Mouse (Mus musculus) right cerebral cortex, postnatal 14 days (tissue): ENCODE data around the gene Msl3l2.

Source experiments
- DNase-seq: peaks from one replicate; pipeline ENCODE4 v3.0.0; 2022

Gene Msl3l2

DNA sequence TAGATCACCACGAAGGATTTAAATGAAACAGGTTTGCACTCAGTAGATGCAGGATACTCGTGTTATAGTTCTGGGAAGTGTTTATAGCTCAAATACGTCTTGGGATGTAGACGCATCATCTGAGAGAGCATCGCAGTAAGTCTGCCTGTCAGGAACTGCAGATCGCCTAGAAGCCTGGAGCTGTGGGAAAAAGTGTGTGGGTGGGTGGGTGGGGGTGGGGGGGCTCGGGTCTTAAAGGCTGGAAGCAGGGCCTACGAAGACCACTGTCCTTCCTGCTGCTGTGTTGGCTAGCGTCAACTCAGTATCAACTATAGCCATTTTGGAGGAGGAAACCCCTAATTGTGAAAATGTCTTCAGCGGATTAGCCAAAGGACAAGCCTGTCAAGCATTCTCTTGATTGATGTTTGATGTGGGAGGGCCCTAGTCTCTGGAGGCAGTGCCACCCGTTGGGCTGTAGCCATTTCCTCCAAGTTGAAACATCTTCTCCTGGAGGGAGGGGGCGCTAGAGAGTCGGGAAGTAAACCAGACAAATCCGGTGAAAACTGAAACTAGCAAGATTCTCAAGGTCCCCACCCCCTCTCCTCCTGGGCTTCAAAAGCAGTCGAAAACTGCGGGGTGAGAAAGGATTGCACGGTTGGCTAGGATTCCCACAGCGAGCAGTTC is at the start of gene Msl3l2:
Gene Msl3l2 (plus strand): TSS at position 585 of the 663 bp plus-strand sequence.
- peak; percentile 92 for DNase-seq

GRCm38 (mm10) chr10:56058979-56059422 is 47.7 kb upstream of the Msl3l2 start:
- DNase-seq, result no peak

DNA sequence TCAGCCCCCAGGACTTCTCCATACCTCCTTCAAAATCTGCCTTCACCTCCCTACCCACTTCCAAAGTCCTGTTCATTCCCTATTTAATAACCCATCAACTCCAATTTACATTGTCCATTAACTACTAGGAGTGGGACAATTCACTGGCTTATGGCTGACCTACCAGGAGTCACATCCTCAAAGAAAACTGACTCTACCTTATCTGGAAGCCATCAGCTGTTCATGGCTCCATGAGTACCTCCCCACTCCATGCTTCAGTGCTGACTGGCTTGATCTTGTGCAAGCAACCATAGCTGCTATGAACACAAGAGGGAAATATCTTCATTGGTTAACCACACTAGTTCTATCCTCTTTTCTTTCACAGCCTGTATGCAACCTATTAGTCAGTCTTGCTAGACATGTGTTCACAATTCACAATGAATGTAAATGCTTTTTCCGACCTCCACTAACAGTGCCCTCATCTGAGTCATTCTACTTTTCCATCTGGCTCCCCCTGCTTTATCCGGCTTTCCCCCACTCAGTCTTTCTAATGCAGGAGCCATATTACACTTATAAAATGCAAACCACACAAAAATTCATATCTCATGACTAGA is 45.4 kb upstream of the Msl3l2 start:
- DNase-seq, result no peak

DNA sequence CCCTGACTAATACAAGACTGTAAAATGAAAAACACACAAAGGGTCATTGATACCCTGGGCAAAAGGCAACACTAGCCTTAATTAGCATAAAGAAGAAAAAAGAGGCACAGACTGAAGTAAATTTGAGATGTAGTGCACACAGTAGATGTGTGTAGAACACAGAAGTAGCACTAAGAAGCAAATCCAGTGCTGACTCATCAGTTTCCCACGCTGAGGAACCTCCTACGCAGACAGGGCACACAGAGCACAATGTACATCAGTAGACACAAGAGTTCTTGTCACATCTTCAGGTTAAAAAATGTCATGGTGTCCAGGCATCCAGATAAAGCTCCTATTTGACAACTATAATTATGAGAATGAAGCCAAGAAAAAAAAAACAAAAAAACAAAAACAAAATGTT is 44.0 kb upstream of the Msl3l2 start:
- DNase-seq, result no peak

GRCm38 (mm10) chr10:56089714-56090113 is 17.0 kb upstream of the Msl3l2 start:
- no peak for DNase-seq

DNA sequence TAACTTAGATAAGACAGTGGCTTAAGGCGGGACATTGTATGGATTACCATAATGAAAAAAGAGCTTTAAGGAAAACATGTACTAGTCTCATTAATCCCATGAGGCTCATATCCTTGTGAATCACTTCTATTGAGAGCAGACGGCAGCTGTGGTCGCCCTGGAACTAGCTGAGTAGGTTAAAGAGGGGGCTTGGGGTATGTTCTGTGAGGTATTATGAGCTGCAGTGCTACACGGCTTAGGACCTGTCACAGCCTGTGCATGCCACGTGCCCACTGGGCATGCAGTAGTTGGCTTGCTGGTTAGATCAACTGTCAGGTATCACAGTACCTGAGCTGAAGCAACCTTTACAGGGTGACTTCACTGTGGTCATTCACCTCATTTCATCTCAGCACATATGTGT is 12.1 kb upstream of the Msl3l2 start:
- no peak for DNase-seq

- DNase-seq, result no peak
These were observed 10.0 kb upstream of the Msl3l2 start for GRCm38 (mm10) chr10:56096757-56097156.

GRCm38 (mm10) chr10:56099126-56099525 is 7.6 kb upstream of the Msl3l2 start:
- no peak for DNase-seq

- no peak for DNase-seq
These were observed 6.9 kb upstream of the Msl3l2 start for GRCm38 (mm10) chr10:56099641-56100310.

- DNase-seq, result no peak
These were observed 248 bp downstream of the Msl3l2 start for GRCm38 (mm10) chr10:56106996-56107334.

DNA sequence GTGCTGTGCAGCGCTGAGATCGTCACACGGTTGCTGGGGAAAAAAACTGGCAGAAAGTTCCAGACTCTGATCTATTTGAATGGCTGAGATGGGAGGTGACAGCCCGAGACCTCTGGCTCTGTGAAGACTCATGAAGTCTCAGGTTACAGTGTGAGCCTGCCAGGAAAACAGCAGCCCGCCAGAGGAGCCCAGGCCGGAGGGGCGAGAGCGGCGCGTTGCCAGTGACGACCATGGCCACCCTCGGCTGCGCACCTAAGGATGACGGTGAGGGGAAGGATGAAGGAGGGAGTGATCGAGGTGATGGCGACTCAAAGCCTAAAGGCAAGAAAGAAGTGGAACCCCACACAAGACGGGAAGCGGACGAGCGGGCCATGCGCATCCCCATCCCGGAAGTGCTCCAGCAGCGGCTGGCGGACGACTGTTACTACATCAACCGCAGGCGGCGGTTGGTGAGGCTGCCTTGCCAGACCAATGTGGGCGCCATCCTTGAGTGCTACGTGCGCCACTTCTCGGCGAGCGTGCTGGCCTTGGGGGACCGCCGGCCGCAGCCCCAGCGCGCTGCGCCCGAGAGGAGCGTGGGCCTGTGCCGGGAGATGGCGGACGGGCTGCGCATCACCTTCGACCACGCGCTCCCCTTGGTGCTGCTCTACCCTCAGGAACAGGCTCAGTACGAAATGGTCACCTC is 8.4 kb downstream of the Msl3l2 start:
- peak; percentile 77 for DNase-seq

DNA sequence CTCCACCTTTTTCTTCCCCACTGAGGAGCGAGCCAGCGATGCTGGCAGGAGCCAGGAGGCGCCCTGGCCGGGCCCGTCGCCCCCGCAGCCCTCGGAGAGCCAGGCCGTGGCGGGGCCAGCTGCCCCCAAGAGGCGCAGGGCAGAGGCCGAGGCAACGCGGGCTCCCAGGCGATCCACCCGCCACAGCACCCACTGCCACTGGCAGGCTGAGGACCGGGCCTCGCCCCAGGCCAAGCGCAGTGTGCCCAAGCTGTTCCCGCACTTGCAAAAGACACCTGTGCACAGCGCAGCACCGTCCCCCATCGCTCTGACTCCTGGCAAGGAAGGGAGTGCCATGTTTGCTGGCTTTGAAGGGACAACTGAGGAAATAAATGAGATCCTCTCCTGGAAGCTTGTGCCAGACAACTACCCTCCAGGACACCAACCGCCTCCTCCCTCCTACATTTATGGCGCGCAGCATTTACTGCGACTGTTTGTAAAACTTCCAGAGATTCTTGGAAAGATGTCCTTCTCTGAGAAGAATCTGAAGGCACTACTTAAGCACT is 9.0 kb downstream of the Msl3l2 start:
- DNase-seq, result peak; percentile 31

- DNase-seq, result no peak
These were observed 20.3 kb downstream of the Msl3l2 start for GRCm38 (mm10) chr10:56126972-56127371.

DNA sequence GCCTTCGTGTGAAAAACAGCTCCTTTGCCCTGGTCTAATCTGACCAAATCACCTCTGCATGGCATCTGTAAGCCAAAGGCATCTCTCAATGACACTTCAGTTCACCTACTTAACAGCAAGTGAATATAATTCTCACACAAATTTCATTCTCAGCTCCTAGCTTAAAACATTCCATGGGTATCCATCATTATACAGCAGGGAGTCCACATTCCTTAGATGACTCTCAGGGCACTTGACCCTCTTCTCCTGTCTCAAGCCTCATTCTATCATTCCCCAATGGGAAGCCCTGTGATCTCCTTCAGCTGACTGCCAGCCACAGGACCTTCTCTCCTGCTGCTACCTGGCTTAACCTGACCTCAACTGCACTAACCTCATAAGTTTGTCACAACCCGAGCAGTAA is 22.9 kb downstream of the Msl3l2 start:
- DNase-seq, result no peak

- DNase-seq, result no peak
These were observed 30.5 kb downstream of the Msl3l2 start for GRCm38 (mm10) chr10:56137191-56137590.

GRCm38 (mm10) chr10:56148920-56149319 is 42.2 kb downstream of the Msl3l2 start:
- DNase-seq, result no peak

DNA sequence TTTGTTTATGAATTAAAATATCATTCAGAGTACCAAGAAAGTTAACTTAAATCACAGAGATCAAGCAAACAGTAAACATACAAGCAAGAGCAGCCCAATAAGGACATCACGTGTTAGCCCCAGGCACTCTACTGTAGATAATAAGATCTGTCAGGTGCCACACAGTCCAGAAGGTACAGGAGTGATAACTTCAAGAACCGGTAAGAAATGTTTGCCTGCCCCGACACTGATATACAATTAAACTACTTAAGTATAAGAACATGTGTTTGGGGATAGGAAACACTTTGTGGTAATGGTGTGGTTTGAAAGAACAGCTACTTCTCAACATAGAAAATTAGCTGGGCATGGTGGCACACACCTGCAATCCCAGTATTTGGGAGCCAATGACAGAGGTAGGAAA is 50.2 kb downstream of the Msl3l2 start:
- no peak for DNase-seq

DNA sequence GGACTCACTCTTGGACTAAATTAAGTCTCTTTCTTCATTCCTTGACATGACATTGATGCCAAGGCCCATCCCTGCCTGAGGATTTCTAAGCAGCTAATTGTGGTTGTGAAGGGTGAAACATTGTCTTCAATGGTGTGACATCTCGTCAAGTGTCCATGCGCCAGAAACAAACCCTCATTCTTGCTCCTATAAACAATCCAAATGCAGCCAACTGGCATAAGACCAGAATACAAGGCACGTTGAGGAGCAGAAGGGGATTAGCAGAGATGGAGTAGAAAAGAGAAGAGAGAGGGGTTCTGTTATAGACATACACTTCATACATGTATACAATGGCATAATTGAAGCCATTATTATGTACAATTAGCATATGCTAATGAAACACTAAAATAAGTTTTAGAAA is 51.5 kb downstream of the Msl3l2 start:
- DNase-seq, result no peak

- no peak for DNase-seq
These were observed 52.0 kb downstream of the Msl3l2 start for GRCm38 (mm10) chr10:56158748-56159147.

DNA sequence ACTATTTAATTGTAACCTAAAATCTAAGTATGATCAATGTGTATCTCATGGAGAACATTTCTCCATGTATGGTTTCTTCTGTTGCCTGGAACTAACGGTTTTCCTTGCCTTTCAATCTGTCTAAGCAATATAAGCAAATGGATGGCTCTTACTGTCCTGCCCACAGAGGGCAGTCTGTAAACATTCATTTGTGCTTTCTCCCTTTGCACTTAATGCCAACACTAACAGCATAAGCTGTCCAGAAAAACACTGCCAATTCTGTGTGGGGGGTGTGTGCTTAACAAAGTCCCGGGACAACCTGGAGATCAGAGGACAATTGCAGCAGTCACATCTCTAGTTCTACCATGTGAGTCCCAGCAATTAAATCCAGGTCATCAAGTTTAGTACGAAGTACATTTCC is 57.7 kb downstream of the Msl3l2 start:
- DNase-seq, result no peak

DNA sequence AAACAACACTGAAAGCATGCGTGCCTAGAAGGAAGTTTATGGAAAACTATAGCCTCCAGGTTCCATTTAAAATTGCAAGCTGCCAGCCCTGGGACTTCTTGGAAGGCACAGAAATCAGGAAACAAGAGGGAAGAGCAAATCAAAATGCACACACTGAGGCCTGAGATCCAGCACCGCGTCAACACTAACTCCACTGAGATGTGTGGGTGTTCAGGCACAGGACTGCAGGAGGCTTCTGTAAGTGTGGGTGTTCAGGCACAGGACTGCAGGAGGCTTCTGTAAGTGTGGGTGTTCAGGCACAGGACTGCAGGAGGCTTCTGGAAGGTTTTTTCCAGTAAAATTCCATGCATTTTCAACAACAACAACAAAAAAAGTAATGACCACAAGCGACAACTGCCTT is 59.0 kb downstream of the Msl3l2 start:
- DNase-seq, result no peak
